Mouse (Mus musculus) heart, embryonic 12.5 days (tissue): ENCODE results near the gene Smyd3. TPM values are rescaled to one million over a fixed set of nuclear protein-coding genes. Genes with fewer than 3 reads are reported as not detected.

Experiments
- ATAC-seq: fragments of 200-750 bp; cut with Nextera tagmentation; 2 replicates; pipeline ENCODE4 v1.8.0; 2017; ENCODE audit warnings: moderate TSS enrichment, moderate library complexity; ENCODE audit not compliant: insufficient number of reproducible peaks, low FRiP score
- H3K27ac ChIP-seq: fragments of 300-500 bp; sonication (generic); 2 replicates; pipeline ENCODE4 v1.5.1; 2016; ENCODE audit warnings: mild to moderate bottlenecking, moderate library complexity; ENCODE audit not compliant: poor library complexity, severe bottlenecking
- H3K27me3 ChIP-seq: fragments of 300-500 bp; sonication (generic); replicated peaks from 2 replicates; pipeline ENCODE4 v1.6.1; 2016; ENCODE audit warnings: mild to moderate bottlenecking, moderate library complexity
- H3K36me3 ChIP-seq: fragments of 300-500 bp; sonication (generic); 2 replicates; pipeline ENCODE4 v1.6.1; 2016; ENCODE audit warnings: mild to moderate bottlenecking, moderate library complexity
- H3K4me1 ChIP-seq: fragments of 300-500 bp; sonication (generic); replicated peaks from 2 replicates; pipeline ENCODE4 v1.6.1; 2016; ENCODE audit warnings: mild to moderate bottlenecking
- H3K4me2 ChIP-seq: fragments of 300-500 bp; sonication (generic); 2 replicates; pipeline ENCODE4 v1.6.1; 2016; ENCODE audit warnings: mild to moderate bottlenecking, moderate library complexity
- H3K4me3 ChIP-seq: fragments of 300-500 bp; sonication (generic); 2 replicates; pipeline ENCODE4 v1.5.1; 2016; ENCODE audit warnings: mild to moderate bottlenecking
- H3K9ac ChIP-seq: fragments of 300-500 bp; sonication (generic); 2 replicates; pipeline ENCODE4 v1.6.1; 2016; ENCODE audit warnings: mild to moderate bottlenecking, moderate library complexity
- H3K9me3 ChIP-seq: fragments of 300-500 bp; sonication (generic); replicated peaks from 2 replicates; pipeline ENCODE4 v1.6.1; 2016; ENCODE audit warnings: mild to moderate bottlenecking, moderate library complexity
- WGBS: fragments of 180-500 bp; shearing (Covaris S2); methylation state at CpG from one replicate; pipeline ENCODE4 v1.1.7; 2016; 5-methylcytosine and 5-hydroxymethylcytosine counted together
- polyA plus RNA-seq: library from polyadenylated mRNA; unstranded; fragments of >200 nt; fragmentation: Nextera tagmentation; extraction: Ambion mirVana; gene quantifications from 2 replicates; pipeline ENCODE4 v1.2.1, GENCODE M21; 2016

Gene Smyd3
- polyA plus RNA-seq, 1 experiment from 2014 or later, result 12.2 TPM

DNA sequence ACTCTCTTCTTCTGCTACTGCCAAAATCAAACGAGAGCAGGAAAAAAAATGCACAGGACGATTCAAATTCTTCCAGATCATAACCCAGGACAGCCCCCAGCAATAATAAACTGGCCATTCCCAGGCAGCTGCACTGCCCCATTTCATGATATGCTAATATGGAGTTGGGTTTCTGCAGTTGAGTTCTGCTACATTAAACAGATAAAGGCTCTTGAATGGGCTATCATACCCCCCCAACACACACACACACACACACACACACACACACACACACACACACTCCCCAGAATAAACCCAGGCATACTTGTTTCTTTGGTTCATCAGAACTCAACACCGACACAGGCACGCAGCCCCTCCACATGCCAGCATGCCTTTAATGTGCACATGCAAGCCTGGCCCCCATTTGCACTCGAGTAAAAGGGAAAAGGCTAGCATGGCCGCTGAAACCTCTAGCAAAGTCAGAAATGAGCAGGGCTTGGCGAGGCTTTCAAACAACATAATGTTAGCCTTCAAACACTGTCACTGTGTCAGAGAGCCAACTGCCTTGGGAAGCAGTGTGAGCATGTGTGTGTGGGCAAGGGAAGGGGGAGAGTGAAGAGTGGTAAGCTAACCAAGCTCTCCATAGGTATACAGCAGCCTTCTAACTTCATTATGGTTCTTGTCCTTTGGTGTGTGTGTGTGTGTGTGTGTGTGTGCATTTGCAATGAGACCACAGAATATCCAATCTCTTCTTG lies 513.5 kb downstream of the Smyd3 start:
- WGBS, result 69% methylated on average over 7 of the region's 7 CpGs

DNA sequence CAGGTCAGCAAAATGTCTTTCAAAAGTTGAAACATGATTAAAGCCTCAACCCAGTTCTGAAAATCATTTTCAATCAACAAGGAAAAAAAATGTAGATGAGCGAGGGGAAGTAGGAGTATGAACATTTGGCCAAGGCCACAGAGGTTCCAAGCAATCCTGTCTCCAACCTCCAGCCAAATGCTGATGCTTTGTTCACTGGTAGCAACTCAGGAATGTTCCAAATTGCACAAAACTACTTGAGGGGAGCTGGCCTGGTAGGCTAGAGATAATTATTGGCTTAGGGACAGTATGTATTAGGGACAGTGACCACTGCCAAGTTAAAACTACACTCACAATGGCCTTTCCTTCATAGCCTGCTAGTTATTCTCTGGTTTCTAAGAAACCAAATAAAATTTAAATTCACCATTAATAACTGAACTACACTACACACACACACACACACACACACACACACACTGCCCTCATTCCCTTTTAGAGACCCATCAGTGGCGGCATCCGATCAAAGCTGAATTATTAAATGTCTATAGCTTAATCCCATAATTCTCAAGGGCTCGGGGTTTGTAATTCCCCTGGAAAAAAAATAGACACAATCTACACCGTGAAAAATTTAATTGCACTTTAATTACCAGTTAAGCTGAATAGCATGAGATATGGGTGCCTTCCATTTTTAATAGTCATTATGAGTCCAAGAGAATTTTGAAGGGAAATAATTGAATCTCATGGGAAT lies 514.3 kb downstream of the Smyd3 start:
- H3K4me1 ChIP-seq, result 0 out of 2 replicates have a peak, but pooled peaks cover 4% of the 10 kb centered on the region
- H3K9ac ChIP-seq, result no peak overlapping the region
- no peaks in the 10 kb centered on the region for H3K36me3 ChIP-seq
- H3K27ac ChIP-seq, result no peak overlapping the region
- WGBS, result 88% methylated on average over 5 of the region's 5 CpGs
- no peak for ATAC-seq
- H3K4me2 ChIP-seq, result no peak overlapping the region
- H3K4me3 ChIP-seq, result no peak overlapping the region
- H3K27me3 ChIP-seq, result no peaks in the 10 kb centered on the region
- no peaks in the 10 kb centered on the region for H3K9me3 ChIP-seq

More for the DNA sequence above, 513.5 kb downstream of the Smyd3 start:
- H3K27me3 ChIP-seq, result no peaks in the 10 kb centered on the region
- H3K27ac ChIP-seq, result no peak overlapping the region
- H3K9ac ChIP-seq, result no peak overlapping the region
- H3K9me3 ChIP-seq, result no peaks in the 10 kb centered on the region
- 0 out of 2 replicates have a peak, but pooled peaks cover 4% of the 10 kb centered on the region for H3K4me1 ChIP-seq
- no peaks in the 10 kb centered on the region for H3K36me3 ChIP-seq
- no peak overlapping the region for H3K4me3 ChIP-seq
- ATAC-seq, result no peak
- no peak overlapping the region for H3K4me2 ChIP-seq

DNA sequence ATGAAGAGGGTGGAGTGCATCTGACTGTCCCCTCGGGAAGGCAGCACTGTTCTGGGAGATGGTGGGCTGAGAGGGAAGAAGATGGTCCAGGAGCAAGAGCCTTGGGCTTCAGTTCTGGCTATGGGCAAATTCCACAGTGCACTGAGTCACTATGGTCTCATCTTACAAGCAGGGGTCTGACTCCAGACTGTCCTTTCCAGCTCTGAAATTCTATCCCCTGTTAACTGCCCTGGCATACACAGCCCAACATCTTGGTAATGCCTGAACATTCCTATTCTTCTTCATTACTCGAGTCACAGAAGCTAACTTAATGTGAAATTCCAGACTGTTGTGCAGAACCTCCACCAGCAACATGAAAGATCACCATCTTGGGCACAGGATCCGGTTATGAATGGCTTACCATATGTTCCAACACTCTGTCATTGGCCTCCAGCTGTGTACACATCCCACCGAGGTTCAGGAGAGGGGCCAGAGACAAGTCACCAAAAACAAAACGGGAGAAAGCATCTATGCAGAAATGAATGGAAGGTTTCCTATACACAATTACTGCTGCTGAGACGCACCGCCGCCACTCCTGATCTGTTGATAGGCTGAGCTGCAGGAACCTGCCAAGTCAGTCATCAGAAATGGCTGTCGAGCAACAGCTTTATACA lies 517.8 kb downstream of the Smyd3 start:
- Histone ChIP-seq H3K4me1 (0 out of 2 replicates have a peak, but pooled peaks cover 14% of the 10 kb centered on the region), H3K9me3 (no peaks in the 10 kb centered on the region), H3K27ac (no peak overlapping the region), H3K27me3 (no peaks in the 10 kb centered on the region), H3K9ac (no peak overlapping the region), H3K4me2 (no peak overlapping the region), H3K4me3 (no peak overlapping the region), H3K36me3 (no peaks in the 10 kb centered on the region)
- no peak for ATAC-seq
- WGBS, result 70% methylated on average over 9 of the region's 9 CpGs

DNA sequence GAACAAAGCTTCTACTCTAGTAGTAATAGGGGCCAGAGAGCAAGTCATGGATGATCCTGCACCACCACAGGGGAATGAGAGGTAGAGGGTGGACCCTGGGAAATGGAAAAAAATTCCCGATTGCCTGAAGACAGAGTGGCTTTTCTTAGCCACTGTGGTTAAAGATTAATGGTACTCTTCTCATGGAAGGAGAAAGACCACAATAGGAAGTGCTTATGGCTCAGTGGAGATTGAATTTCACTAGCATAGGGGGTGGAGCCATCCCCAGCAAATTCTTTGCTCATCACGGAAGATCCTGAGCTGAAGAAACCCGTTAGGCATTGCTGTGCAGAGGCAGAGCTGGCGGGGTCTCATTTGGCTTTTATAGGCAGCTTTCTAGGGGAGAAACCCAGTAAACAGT lies 520.0 kb downstream of the Smyd3 start:
- Histone ChIP-seq H3K27me3 (no peaks in the 10 kb centered on the region), H3K36me3 (peaks cover 2% of the 10 kb centered on the region; the same call in 1 of the 2 replicates), H3K9me3 (no peaks in the 10 kb centered on the region), H3K4me2 (no peak overlapping the region), H3K4me3 (no peak overlapping the region), H3K4me1 (0 out of 2 replicates have a peak, but pooled peaks cover 14% of the 10 kb centered on the region), H3K27ac (no peak overlapping the region), H3K9ac (no peak overlapping the region)
- no peak for ATAC-seq
- WGBS, result 51% methylated on average over 4 of the region's 4 CpGs

DNA sequence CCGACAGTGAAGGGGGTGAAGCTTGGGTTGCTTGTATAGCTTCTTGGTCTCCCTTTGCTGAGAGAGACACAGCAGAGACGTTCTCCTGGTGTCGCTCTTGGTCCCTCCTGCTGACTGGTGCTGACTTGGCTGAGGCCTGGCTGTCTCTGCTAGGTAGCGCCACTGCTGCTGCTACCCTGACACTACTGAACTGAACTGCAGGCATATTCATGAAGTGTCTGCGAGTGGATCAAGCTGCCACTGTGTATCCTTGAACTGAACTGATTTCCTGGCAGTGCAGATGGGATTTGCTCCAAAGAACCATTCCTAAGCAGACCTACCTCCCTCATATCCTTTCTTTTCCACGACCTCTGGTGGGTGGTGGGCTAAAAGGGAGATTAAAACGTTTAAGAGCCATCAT lies 523.6 kb downstream of the Smyd3 start:
- Histone ChIP-seq H3K4me1 (peaks cover 25% of the 10 kb centered on the region), H3K9ac (no peak overlapping the region), H3K9me3 (no peaks in the 10 kb centered on the region), H3K36me3 (peaks cover 2% of the 10 kb centered on the region; the same call in 1 of the 2 replicates), H3K4me2 (no peak overlapping the region), H3K27ac (no peak overlapping the region), H3K4me3 (no peak overlapping the region), H3K27me3 (no peaks in the 10 kb centered on the region)
- 72% methylated on average over 7 of the region's 7 CpGs for WGBS
- ATAC-seq, result no peak

DNA sequence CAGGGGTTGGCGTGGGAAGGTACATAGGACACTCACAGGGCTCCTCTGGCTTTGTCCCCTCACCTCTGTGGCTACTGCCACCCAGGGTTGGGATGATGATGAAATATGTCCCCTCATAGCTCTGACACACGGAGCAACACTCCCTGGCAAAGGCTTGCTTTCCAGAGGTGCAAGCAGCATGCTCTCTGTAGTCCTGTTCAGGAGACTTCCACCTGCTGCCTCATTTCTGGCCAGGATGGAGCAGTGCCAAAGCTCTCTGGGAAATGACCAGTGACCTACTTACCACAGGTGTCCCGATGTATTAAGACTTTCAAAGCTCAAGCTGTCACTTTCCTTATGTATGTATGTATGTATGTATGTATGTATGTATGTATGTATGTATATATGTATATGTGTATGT lies 525.3 kb downstream of the Smyd3 start:
- no peaks in the 10 kb centered on the region for H3K27me3 ChIP-seq
- H3K36me3 ChIP-seq, result peaks cover 2% of the 10 kb centered on the region; the same call in 1 of the 2 replicates
- H3K4me1 ChIP-seq, result peaks cover 25% of the 10 kb centered on the region
- H3K4me2 ChIP-seq, result no peak overlapping the region
- no peak overlapping the region for H3K4me3 ChIP-seq
- no peak for ATAC-seq
- no peak overlapping the region for H3K27ac ChIP-seq
- no peak overlapping the region for H3K9ac ChIP-seq
- no peaks in the 10 kb centered on the region for H3K9me3 ChIP-seq
- WGBS, result 83% methylated on average over 3 of the region's 3 CpGs

DNA sequence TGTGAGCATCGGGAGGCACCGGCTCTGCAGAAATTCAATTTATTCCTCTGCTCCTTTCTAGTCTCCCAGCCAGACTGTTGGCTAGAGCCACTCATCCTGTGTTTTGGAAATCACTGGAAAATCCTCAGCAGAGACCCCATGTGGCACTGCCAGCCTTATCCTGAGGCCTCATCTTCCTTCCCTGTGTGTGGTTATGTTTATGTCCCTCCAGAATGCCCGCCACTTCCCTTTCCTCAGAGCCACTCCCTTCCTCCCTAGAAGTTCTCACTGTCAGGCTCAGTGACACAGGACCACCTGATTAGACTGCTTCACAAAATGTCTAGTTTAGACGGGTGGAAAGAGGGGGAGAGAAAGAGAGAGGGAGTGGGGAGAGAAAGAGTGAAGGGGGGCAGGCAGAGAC lies 526.4 kb downstream of the Smyd3 start:
- H3K9me3 ChIP-seq, result no peaks in the 10 kb centered on the region
- WGBS, result 39% methylated on average over 4 of the region's 4 CpGs
- no peak overlapping the region for H3K27ac ChIP-seq

DNA sequence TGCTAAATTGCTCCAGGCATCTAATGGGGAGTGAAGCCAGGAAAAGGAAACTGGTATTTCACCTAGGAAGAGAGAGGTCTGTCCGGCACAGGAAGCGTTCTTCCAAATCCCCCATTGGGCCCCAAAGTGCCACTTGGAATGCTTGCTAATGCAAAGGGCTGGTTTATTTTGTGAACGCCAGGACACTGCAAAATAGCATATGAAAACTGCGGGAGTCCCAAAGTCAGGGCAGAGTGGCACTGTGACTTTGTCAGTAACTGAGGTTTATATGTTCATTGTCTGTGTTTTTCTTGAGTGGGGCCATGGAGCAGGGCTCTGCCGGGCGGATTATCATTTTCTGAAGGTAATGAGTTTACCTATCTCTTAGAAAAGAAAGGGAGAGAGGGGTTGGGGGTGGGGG lies 526.8 kb downstream of the Smyd3 start:
- H3K4me2 ChIP-seq, result no peak overlapping the region
- H3K27me3 ChIP-seq, result no peaks in the 10 kb centered on the region
- no peak overlapping the region for H3K27ac ChIP-seq

More for the DNA sequence above, 526.4 kb downstream of the Smyd3 start:
- Histone ChIP-seq H3K36me3 (peaks cover 2% of the 10 kb centered on the region; the same call in 1 of the 2 replicates), H3K4me1 (peaks cover 19% of the 10 kb centered on the region), H3K4me3 (no peak overlapping the region), H3K9ac (no peak overlapping the region), H3K27me3 (no peaks in the 10 kb centered on the region), H3K4me2 (no peak overlapping the region)
- ATAC-seq, result peak; percentile 53; the same call in 1 of the 2 replicates

DNA sequence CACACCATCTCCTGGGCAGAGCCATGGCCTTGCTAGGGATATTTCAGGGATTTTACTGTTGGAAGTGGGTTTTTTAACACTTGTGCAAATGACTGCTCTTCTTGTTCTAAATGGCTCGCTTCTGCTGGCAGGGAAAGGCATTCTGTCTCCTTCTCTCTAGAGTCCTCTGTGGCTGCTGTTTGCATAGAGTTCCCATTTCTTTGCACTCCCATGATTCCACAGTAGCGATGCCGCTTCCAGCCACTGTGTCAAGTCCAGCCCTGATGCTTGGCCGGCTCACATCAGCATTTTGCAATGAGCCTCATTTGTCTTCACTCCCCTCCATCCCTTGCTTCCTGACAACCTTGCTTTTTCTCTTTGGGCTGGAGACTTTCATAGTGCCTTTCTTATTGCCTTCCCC lies 528.4 kb downstream of the Smyd3 start:
- Histone ChIP-seq H3K9me3 (no peaks in the 10 kb centered on the region), H3K27me3 (no peaks in the 10 kb centered on the region), H3K9ac (no peak overlapping the region), H3K4me1 (peaks cover 15% of the 10 kb centered on the region), H3K27ac (no peak overlapping the region), H3K4me2 (no peak overlapping the region), H3K36me3 (peaks cover 2% of the 10 kb centered on the region; the same call in 1 of the 2 replicates), H3K4me3 (no peak overlapping the region)
- no peak for ATAC-seq
- 90% methylated on average over 4 of the region's 4 CpGs for WGBS

More for the DNA sequence above, 526.8 kb downstream of the Smyd3 start:
- H3K4me3 ChIP-seq, result no peak overlapping the region
- 73% methylated on average over 6 of the region's 6 CpGs for WGBS
- H3K36me3 ChIP-seq, result peaks cover 2% of the 10 kb centered on the region; the same call in 1 of the 2 replicates
- H3K4me1 ChIP-seq, result peaks cover 18% of the 10 kb centered on the region
- no peak for ATAC-seq
- no peak overlapping the region for H3K9ac ChIP-seq
- no peaks in the 10 kb centered on the region for H3K9me3 ChIP-seq

DNA sequence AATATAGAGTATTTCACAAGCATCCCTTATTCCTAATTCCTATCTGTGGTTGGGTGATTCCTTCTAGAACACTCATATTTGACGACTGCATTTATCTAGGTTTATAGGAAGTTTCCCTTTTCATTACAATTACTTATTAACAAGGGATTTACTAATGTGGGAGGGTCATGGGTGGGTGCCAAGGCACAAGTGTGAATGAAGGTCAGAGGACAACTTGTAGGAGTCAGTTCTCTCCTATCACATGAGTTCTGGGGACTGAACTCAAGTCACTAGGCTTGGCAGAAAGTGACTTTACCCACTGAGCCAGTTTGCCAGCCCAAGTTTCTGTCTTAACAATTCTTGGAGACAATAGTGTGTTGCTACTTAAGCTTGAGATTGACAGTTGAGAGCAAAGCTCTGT lies 529.7 kb downstream of the Smyd3 start:
- Histone ChIP-seq H3K27ac (no peak overlapping the region), H3K4me3 (no peak overlapping the region), H3K27me3 (no peaks in the 10 kb centered on the region), H3K4me2 (no peak overlapping the region), H3K9me3 (no peaks in the 10 kb centered on the region), H3K9ac (no peak overlapping the region), H3K4me1 (peaks cover 15% of the 10 kb centered on the region), H3K36me3 (peaks cover 2% of the 10 kb centered on the region; the same call in 1 of the 2 replicates)
- no peak for ATAC-seq
- 61% methylated on average over 1 of the region's 1 CpGs for WGBS

DNA sequence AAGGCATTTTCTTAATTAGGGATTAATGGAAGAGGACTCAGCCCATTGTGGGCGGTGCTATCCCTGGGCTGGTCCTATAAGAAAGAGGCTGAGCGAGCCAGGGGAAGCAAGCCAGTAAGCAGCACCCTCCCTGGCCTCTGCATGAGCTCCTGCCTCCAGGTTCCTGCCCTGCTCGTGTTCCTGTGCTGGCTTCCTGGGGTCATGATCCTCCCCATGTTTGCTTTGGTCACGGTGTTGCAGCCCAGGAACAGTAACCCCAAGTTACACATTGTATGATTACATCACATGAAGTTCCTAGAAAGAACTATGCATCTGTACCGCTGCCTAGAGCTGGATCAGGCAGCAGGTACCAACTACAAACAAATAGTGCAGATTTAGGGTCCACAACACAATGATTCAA lies 536.2 kb downstream of the Smyd3 start:
- WGBS, result 68% methylated on average over 5 of the region's 5 CpGs

More for the DNA sequence above, 536.2 kb downstream of the Smyd3 start:
- Histone ChIP-seq H3K9ac (no peak overlapping the region), H3K36me3 (no peaks in the 10 kb centered on the region), H3K4me3 (no peak overlapping the region), H3K4me1 (peaks cover 13% of the 10 kb centered on the region), H3K9me3 (no peaks in the 10 kb centered on the region), H3K27ac (no peak overlapping the region), H3K4me2 (no peak overlapping the region), H3K27me3 (no peaks in the 10 kb centered on the region)
- ATAC-seq, result no peak
